Mouse (Mus musculus) neutrophil, adult 5-6 weeks (primary cell): ENCODE data around the gene St6galnac1. TPM values are rescaled to one million over a fixed set of nuclear protein-coding genes. Genes with fewer than 3 reads are reported as not detected.
"Not testable (repeated sequence)": the region's sequence is repeated elsewhere in the genome, so short reads cannot be mapped to it uniquely, and the experiment has no call there.

Experiments
- ATAC-seq: fragments of 151-379, 151-347 bp; 2 replicates; pipeline ENCODE4 v1.8.0; 2017; ENCODE audit warnings: mild to moderate bottlenecking, moderate TSS enrichment; ENCODE audit not compliant: insufficient number of reproducible peaks, poor library complexity, low FRiP score, severe bottlenecking; ENCODE audit errors: extremely low read depth
- total RNA-seq: library from RNA; stranded (forward); fragments of 200-1000 nt; gene quantifications from 2 replicates; pipeline ENCODE4 v1.2.3, GENCODE M21; 2017

Gene St6galnac1
- total RNA-seq = 0.37 and 0.47 TPM in 2 replicates

GRCm38 (mm10) chr11:116775407-116775806 lies at the start of gene St6galnac1:
Gene St6galnac1, minus strand, starts transcription at chr11:116775507.
- ATAC-seq = no peak

- not testable (repeated sequence) for ATAC-seq
Measured at GRCm38 (mm10) chr11:116823885-116824284, 48.6 kb upstream of the St6galnac1 start.

- no peak for ATAC-seq
Measured at GRCm38 (mm10) chr11:116823255-116823654, 47.9 kb upstream of the St6galnac1 start.

- no peak for ATAC-seq
Measured at GRCm38 (mm10) chr11:116822626-116823025, 47.3 kb upstream of the St6galnac1 start.

- ATAC-seq = no peak
Measured at GRCm38 (mm10) chr11:116822215-116822614, 46.9 kb upstream of the St6galnac1 start.

GRCm38 (mm10) chr11:116821057-116821940 lies 46.0 kb upstream of the St6galnac1 start:
- no peak for ATAC-seq

GRCm38 (mm10) chr11:116819932-116820593 lies 44.8 kb upstream of the St6galnac1 start:
- no peak for ATAC-seq

GRCm38 (mm10) chr11:116818722-116819121 lies 43.4 kb upstream of the St6galnac1 start:
- no peak for ATAC-seq

GRCm38 (mm10) chr11:116817567-116817966 lies 42.3 kb upstream of the St6galnac1 start:
- ATAC-seq = no peak

- no peak for ATAC-seq
Measured at GRCm38 (mm10) chr11:116816769-116817168, 41.5 kb upstream of the St6galnac1 start.

- no peak for ATAC-seq
Measured at GRCm38 (mm10) chr11:116814884-116815415, 39.6 kb upstream of the St6galnac1 start.

GRCm38 (mm10) chr11:116814076-116814883 lies 39.0 kb upstream of the St6galnac1 start:
- no peak for ATAC-seq

GRCm38 (mm10) chr11:116813610-116814009 lies 38.3 kb upstream of the St6galnac1 start:
- ATAC-seq = no peak

- no peak for ATAC-seq
Measured at GRCm38 (mm10) chr11:116812793-116813529, 37.7 kb upstream of the St6galnac1 start.

GRCm38 (mm10) chr11:116810983-116811901 lies 35.9 kb upstream of the St6galnac1 start:
- ATAC-seq = no peak

GRCm38 (mm10) chr11:116810528-116810927 lies 35.2 kb upstream of the St6galnac1 start:
- ATAC-seq = no peak

GRCm38 (mm10) chr11:116809520-116809919 lies 34.2 kb upstream of the St6galnac1 start:
- no peak for ATAC-seq
